Mouse (Mus musculus) urinary bladder, adult 18-20 months (tissue): ENCODE results near the gene Olfr1164.

Source experiments
- DNase-seq, 2 experiments: peaks; one replicate each; pipeline ENCODE4 v3.0.0; 2022; ENCODE audit warnings: low spot score in 2 of 2, mixed read lengths in 2 of 2

The Olfr1164 gene

DNA sequence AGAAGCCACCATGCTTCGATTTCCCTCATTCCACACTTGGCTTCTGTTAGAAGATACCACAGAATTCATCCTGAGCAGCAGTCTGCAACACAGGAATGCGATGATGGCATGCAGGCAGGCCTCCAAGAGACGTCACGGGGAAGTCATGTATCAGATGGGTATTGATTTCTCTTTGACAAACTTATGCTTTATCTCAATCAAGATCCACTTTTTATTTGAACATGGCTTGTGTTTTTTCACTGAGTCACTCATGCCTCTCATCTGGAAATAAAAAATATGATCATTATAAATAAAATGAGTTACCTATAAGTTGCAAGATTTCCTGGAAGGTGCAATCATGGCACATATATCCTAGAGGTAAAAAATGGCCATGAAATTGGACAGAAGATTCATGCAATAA lies at the start of gene Olfr1164:
TSS of gene Olfr1164 (minus strand) at position 101 of the 400 bp plus-strand sequence.
- DNase-seq: no peak

DNA sequence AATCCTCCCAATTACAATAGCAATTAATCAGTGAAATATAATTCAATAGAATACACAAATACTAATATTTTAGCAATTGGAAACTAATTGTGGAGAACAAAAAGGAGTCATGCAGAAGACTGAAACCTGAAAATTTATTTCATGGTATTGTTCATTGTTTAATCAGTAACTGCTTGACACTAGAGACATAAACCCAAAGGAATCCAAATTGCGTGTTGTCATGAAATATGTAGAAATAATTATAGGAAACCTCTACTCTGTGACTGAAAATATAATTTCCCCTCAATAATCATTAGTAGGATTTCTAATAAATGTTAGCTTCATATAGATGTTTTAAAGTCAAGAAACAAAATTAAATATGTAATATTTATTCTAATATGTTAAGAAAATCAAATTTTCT lies 34.4 kb upstream of the Olfr1164 start, which contains the start of gene Olfr1166:
TSS of gene Olfr1166 (minus strand) at position 101 of the 400 bp plus-strand sequence.
- DNase-seq: no peak

DNA sequence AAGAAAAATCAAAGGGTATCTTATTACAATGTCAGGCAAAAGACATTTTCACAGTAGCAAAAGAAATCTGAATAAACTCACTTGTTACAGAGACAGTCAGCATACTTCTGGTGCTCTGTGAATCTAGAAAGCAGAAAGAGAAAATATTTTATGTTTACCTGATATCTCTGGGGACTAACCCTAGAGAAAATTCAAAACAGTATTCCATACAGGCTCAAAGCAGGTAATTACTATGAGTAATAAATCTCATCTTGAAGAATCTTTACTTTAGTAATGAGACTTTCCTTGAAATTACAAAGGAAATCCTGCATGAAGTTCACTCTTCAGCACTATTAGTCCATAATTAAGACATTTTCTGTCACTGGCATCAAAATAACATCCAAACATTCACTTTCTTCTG lies 22.0 kb downstream of the Olfr1164 start, which contains the start of gene Olfr1163:
TSS of gene Olfr1163 (minus strand) at position 101 of the 400 bp plus-strand sequence.
- DNase-seq: no peak

DNA sequence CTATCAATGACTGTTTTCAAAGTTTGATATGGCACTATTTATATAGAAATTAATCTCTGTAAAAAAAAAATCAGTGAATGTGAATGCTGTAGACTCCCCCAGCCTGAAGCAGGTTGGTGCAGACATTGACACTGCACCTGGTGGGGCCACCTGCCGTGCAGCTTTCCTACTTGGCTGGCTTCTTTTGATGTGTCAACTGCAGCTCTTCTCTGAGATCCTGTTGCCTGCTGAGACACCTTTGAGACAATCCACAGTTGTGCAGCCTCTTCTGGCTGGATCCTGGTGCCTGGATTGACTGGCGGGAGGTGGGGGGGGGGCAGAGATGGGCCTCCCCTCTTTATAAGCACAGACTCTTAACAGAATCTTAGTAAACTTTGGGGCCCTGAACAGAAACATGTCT lies 30.2 kb downstream of the Olfr1164 start:
- DNase-seq: no peak

DNA sequence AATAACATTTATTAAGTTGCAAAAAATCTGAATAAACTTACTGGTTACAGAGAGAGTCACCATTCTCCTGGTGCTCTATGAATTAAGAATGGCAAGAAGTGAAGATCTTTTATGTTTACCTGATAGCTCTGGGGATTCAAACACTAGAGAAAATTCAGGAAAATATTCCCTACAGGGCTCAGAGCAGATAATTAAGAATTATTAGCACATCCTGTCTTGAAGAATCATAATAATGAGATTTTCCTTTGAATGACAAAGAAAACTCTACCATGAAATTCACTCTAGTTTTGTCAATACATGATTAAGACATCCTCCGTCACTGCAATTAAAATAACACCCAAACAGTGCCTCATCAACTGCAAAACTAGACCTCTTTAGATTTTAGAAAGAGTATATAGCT lies 42.7 kb downstream of the Olfr1164 start, which contains the start of gene Olfr1162:
TSS of gene Olfr1162 (minus strand) at position 101 of the 400 bp plus-strand sequence.
- no peak for DNase-seq
